Mouse (Mus musculus) neural tube, embryonic 11.5 days (tissue): Measurements from ENCODE around the gene Clstn3. TPM values are rescaled to one million over a fixed set of nuclear protein-coding genes. Genes with fewer than 3 reads are reported as not detected.
A peak's percentile ranks its signal among the peaks of the same experiment; 100 is the strongest.

Experiments
- ATAC-seq: fragments of 200-750 bp; cut with Nextera tagmentation; 2 replicates; pipeline ENCODE4 v1.8.0; 2017; ENCODE audit warnings: moderate number of reproducible peaks, mild to moderate bottlenecking, moderate TSS enrichment, moderate library complexity; ENCODE audit not compliant: insufficient read depth, low FRiP score, low TSS enrichment
- DNase-seq: peaks from one replicate; pipeline ENCODE4 v3.0.0-alpha.2; 2015; ENCODE audit warnings: low spot score
- H3K27ac ChIP-seq: fragments of 300-500 bp; sonication (generic); 2 replicates; pipeline ENCODE4 v1.5.1; 2014; ENCODE audit warnings: low read depth, mild to moderate bottlenecking, low read length
- H3K27me3 ChIP-seq: fragments of 300-500 bp; sonication (generic); 2 replicates; pipeline ENCODE4 v1.6.1; 2014; ENCODE audit warnings: mild to moderate bottlenecking, low read length, mixed read lengths; ENCODE audit not compliant: control insufficient read depth, insufficient read depth
- H3K36me3 ChIP-seq: fragments of 300-500 bp; sonication (generic); 2 replicates; pipeline ENCODE4 v1.6.1; 2014; ENCODE audit warnings: mild to moderate bottlenecking, low read length, moderate library complexity, mixed read lengths; ENCODE audit not compliant: control insufficient read depth, insufficient read depth
- H3K4me1 ChIP-seq: fragments of 300-500 bp; sonication (generic); 2 replicates; pipeline ENCODE4 v1.6.1; 2014; ENCODE audit warnings: low read length, mixed read lengths; ENCODE audit not compliant: control insufficient read depth, insufficient read depth
- H3K4me2 ChIP-seq: fragments of 300-500 bp; sonication (generic); 2 replicates; pipeline ENCODE4 v1.6.1; 2014; ENCODE audit warnings: low read depth, mild to moderate bottlenecking, moderate library complexity
- H3K4me3 ChIP-seq: fragments of 300-500 bp; sonication (generic); 2 replicates; pipeline ENCODE4 v1.5.1; 2014; ENCODE audit warnings: low read depth, low read length
- H3K9ac ChIP-seq: fragments of 300-500 bp; sonication (generic); 2 replicates; pipeline ENCODE4 v1.6.1; 2014; ENCODE audit warnings: mild to moderate bottlenecking, low read length
- H3K9me3 ChIP-seq: fragments of 300-500 bp; sonication (generic); 2 replicates; pipeline ENCODE4 v1.6.1; 2016; ENCODE audit warnings: low read length; ENCODE audit not compliant: control insufficient read depth
- WGBS: fragments of 180-500 bp; shearing (Covaris S2); extraction: QIAGEN DNeasy Blood & Tissue Kit; methylation state at CpG from one replicate; pipeline ENCODE4 v1.1.7; 2014; 5-methylcytosine and 5-hydroxymethylcytosine counted together
- polyA plus RNA-seq: library from polyadenylated mRNA; unstranded; fragments of >200 nt; fragmentation: Nextera tagmentation; extraction: Ambion mirVana; gene quantifications from 2 replicates; pipeline ENCODE4 v1.2.1, GENCODE M21; 2014

Gene Clstn3
- polyA plus RNA-seq, 1 experiment from 2014 or later, result 17.2 TPM

- no peaks in the 10 kb centered on the region for H3K27me3 ChIP-seq
- no peaks in the 10 kb centered on the region; the same call in 1 of the 2 replicates for H3K4me1 ChIP-seq
- 27% methylated on average over 8 of the region's 8 CpGs for WGBS
- H3K4me3 ChIP-seq, result peak overlapping the region; percentile 45
- DNase-seq, result peak; percentile 21
- H3K9me3 ChIP-seq, result no peaks in the 10 kb centered on the region
- peak overlapping the region; percentile 78 for H3K4me2 ChIP-seq
- no peak overlapping the region for H3K27ac ChIP-seq
- no peaks in the 10 kb centered on the region for H3K36me3 ChIP-seq
- H3K9ac ChIP-seq, result peak overlapping the region; percentile 57
- ATAC-seq, result peak; percentile 29
Measured at GRCm38 (mm10) chr6:124463881-124464291, 708 bp downstream of the Clstn3 start.

GRCm38 (mm10) chr6:124459388-124459787 lies 5.2 kb downstream of the Clstn3 start:
- Histone ChIP-seq H3K4me1 (no peaks in the 10 kb centered on the region; the same call in 1 of the 2 replicates), H3K4me2 (no peak overlapping the region), H3K9me3 (no peaks in the 10 kb centered on the region), H3K27ac (no peak overlapping the region), H3K9ac (no peak overlapping the region), H3K27me3 (no peaks in the 10 kb centered on the region), H3K4me3 (no peak overlapping the region), H3K36me3 (no peaks in the 10 kb centered on the region)
- WGBS, result 85% methylated on average over 4 of the region's 4 CpGs
- DNase-seq (no peak), ATAC-seq (no peak)

GRCm38 (mm10) chr6:124458505-124458904 lies 6.1 kb downstream of the Clstn3 start:
- DNase-seq, result no peak
- Histone ChIP-seq H3K4me1 (no peaks in the 10 kb centered on the region), H3K27ac (no peak overlapping the region), H3K9me3 (no peaks in the 10 kb centered on the region), H3K4me2 (no peak overlapping the region), H3K4me3 (no peak overlapping the region), H3K27me3 (no peaks in the 10 kb centered on the region), H3K9ac (no peak overlapping the region), H3K36me3 (no peaks in the 10 kb centered on the region)
- ATAC-seq, result no peak
- 92% methylated on average over 11 of the region's 11 CpGs for WGBS

- Histone ChIP-seq H3K9me3 (no peaks in the 10 kb centered on the region), H3K9ac (no peak overlapping the region), H3K4me2 (no peak overlapping the region), H3K27me3 (no peaks in the 10 kb centered on the region), H3K4me1 (no peaks in the 10 kb centered on the region), H3K36me3 (no peaks in the 10 kb centered on the region), H3K27ac (no peak overlapping the region), H3K4me3 (no peak overlapping the region)
- DNase-seq (no peak), ATAC-seq (no peak)
- WGBS, result 89% methylated on average over 5 of the region's 5 CpGs
Measured at GRCm38 (mm10) chr6:124457827-124458226, 6.8 kb downstream of the Clstn3 start.

GRCm38 (mm10) chr6:124456243-124456642 lies 8.4 kb downstream of the Clstn3 start:
- ATAC-seq, result no peak
- H3K36me3 ChIP-seq, result no peaks in the 10 kb centered on the region
- no peaks in the 10 kb centered on the region for H3K4me1 ChIP-seq
- DNase-seq, result no peak
- H3K4me2 ChIP-seq, result no peak overlapping the region
- no peaks in the 10 kb centered on the region for H3K27me3 ChIP-seq
- no peak overlapping the region for H3K27ac ChIP-seq
- H3K4me3 ChIP-seq, result no peak overlapping the region
- 93% methylated on average over 5 of the region's 5 CpGs for WGBS
- no peaks in the 10 kb centered on the region for H3K9me3 ChIP-seq
- H3K9ac ChIP-seq, result no peak overlapping the region

GRCm38 (mm10) chr6:124453756-124454155 lies 10.8 kb downstream of the Clstn3 start:
- 47% methylated on average over 4 of the region's 4 CpGs for WGBS
- ATAC-seq (no peak), DNase-seq (no peak)
- Histone ChIP-seq H3K36me3 (no peaks in the 10 kb centered on the region), H3K4me2 (no peak overlapping the region), H3K9ac (no peak overlapping the region), H3K4me3 (no peak overlapping the region), H3K27me3 (no peaks in the 10 kb centered on the region), H3K4me1 (no peaks in the 10 kb centered on the region), H3K9me3 (no peaks in the 10 kb centered on the region), H3K27ac (no peak overlapping the region)

- no peak for ATAC-seq
- no peaks in the 10 kb centered on the region for H3K9me3 ChIP-seq
- no peak overlapping the region for H3K4me3 ChIP-seq
- H3K4me2 ChIP-seq, result no peak overlapping the region
- no peaks in the 10 kb centered on the region for H3K27me3 ChIP-seq
- no peak overlapping the region for H3K9ac ChIP-seq
- no peaks in the 10 kb centered on the region for H3K4me1 ChIP-seq
- 72% methylated on average over 3 of the region's 3 CpGs for WGBS
- no peak for DNase-seq
- no peak overlapping the region for H3K27ac ChIP-seq
- no peaks in the 10 kb centered on the region for H3K36me3 ChIP-seq
Measured at GRCm38 (mm10) chr6:124451995-124452394, 12.6 kb downstream of the Clstn3 start.

GRCm38 (mm10) chr6:124449668-124450383 lies 14.8 kb downstream of the Clstn3 start:
- Histone ChIP-seq H3K4me3 (no peak overlapping the region), H3K9me3 (no peaks in the 10 kb centered on the region), H3K36me3 (no peaks in the 10 kb centered on the region), H3K27ac (no peak overlapping the region), H3K4me1 (no peaks in the 10 kb centered on the region), H3K4me2 (no peak overlapping the region), H3K27me3 (no peaks in the 10 kb centered on the region), H3K9ac (no peak overlapping the region)
- no peak for DNase-seq
- WGBS, result 82% methylated on average over 18 of the region's 18 CpGs
- ATAC-seq, result no peak

GRCm38 (mm10) chr6:124448959-124449667 lies 15.5 kb downstream of the Clstn3 start:
- no peaks in the 10 kb centered on the region for H3K9me3 ChIP-seq
- H3K4me3 ChIP-seq, result no peak overlapping the region
- no peaks in the 10 kb centered on the region for H3K27me3 ChIP-seq
- H3K36me3 ChIP-seq, result no peaks in the 10 kb centered on the region
- no peak overlapping the region for H3K27ac ChIP-seq
- H3K4me1 ChIP-seq, result no peaks in the 10 kb centered on the region
- ATAC-seq (no peak), DNase-seq (no peak)
- H3K9ac ChIP-seq, result no peak overlapping the region
- WGBS, result 95% methylated on average over 16 of the region's 16 CpGs
- no peak overlapping the region for H3K4me2 ChIP-seq
